Mouse (Mus musculus): ENCODE results near the gene Gm6793.

Gm6793 gene

DNA sequence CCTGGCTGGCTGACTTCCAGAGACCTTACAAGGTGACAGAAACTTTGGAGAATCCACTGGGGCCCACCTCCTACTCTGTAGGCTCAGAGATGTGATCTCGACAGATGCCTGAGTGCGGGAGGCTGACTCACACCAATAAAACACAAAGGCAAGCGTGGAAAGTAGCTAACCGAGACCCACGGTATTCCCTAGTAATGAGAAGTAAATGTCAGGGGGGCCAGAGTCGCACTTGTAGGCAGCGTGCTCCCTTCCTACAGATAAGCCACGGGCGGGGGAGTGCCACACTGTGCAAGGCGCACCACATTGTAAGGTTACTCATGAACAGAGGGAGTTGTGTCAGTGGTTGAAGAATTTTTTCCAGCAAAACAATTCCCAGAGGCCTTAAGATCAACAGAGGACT lies 30.3 kb downstream of the Gm6793 start:
- DNase-seq (ENCODE audit: low read depth, low spot score) = no peak

DNA sequence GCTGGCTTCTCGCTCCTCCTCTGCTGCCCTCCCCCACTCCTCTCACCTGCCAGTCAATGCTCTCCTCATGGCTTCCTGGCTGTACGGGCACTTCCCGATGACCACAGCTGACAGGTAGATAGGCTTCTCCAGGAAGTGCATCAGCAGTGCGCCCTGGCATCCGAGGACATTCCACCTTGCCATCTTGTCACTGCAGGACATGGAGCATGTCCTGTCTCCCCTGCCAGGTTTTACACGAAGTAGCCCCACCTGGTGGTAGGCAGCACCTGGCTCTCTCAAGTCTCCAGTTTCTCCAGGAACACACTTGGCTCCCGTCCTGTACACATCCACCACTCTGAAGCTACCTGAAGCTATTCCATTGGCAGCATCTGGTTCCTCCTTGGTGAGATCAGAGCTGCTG lies 32.7 kb downstream of the Gm6793 start:
- DNase-seq (ENCODE audit: low read depth, low spot score) = no peak

DNA sequence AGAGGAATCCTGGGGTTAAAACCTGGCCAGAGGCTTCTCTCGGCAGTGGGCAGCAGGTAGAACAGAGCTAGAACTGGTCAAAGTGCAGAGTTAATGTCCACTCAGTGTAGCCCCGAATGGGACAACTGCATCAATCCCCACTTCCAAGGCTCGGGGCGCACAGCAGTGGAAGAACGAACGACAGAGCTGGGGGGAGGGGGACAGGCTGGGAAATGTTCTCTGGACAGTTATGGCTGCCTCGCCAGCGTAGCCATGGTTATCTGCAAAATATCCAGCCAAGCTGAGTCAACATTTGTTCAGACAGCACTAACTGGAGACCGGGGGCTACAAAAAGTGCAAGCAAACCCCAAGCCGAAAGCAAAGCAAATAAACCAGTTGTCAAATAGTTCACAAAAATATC lies 36.7 kb downstream of the Gm6793 start:
- no peak for DNase-seq (ENCODE audit: low read depth, low spot score)

DNA sequence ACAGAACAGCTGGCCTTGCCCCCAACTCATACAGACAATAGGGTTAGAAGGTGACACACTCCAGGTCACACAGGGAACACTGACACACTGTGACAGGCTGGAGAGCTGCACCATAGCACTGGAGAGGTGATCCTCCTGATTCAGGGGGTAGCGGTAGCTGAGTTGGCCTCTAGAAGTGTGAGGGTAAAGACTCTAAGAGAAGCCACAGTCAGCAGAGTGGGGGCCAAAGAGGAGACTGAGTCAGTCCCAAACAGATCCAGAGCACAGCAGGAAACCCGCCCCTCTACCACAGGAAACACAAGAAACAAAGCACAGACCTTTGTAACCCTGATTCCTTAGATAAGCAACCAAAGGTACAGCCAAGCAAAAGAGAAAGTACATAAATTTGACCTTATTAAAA lies 38.5 kb downstream of the Gm6793 start:
- no peak for DNase-seq (ENCODE audit: low read depth, low spot score)

DNA sequence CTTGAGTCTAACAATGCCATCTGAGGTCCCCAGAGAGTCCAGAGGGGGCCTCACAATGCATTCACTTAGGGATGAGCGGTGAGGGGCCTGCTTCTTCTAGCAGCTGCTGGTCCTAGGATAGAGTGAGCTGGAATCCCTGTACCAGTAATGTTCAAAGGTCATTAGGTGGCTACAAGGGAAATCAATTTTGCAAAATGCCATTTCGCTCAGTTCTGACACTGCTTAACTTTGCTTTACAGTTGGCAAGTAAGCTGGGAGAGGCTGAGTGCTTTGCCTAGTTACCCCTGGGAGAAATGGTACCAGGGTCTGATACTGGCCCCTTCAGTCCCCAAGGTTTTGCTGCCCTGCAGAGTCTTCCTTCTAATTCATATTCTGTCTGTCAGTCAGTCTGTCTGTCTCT lies 39.1 kb downstream of the Gm6793 start:
- DNase-seq (ENCODE audit: low read depth, low spot score) = no peak

DNA sequence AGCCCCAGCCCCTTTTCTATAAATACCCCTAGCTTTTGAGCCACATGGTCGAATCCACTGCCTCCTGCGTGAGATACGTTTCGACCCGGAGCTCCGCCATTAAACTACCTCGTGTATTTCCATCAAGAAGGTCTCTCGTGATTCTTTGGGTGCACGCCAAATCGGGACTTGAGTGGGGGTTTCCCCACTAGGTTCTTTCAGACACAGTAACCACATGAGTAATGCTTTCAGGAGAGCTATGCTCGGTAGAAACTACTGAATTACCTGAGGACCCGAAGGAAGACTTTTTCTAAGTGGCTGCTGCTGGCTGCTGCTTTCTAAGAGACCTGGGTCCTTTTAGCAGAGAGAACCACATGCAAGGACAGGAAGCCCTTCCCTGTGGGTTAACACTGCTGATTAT lies 40.7 kb downstream of the Gm6793 start:
- no peak for DNase-seq (ENCODE audit: low read depth, low spot score)

DNA sequence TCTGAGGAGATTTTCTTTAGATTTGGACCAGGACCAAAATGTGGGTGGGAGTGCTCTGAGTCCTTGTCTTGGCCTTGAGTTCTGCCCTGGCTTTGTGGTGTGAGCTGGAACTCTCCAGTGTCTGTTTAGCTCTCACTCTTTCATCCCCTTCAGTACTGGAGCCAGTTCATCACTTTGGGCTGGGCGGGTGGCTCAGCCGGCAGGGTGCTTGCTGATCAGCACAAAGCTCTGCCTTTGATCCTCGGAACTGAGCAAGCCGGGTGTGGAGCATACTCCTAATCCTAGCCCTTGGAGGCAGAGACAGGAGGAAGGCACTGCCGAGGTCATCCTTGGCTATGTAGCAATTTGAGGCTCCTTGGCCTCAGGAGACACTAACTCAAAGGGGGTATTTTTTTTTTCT lies 45.8 kb downstream of the Gm6793 start:
- no peak for DNase-seq (ENCODE audit: low read depth, low spot score)

DNA sequence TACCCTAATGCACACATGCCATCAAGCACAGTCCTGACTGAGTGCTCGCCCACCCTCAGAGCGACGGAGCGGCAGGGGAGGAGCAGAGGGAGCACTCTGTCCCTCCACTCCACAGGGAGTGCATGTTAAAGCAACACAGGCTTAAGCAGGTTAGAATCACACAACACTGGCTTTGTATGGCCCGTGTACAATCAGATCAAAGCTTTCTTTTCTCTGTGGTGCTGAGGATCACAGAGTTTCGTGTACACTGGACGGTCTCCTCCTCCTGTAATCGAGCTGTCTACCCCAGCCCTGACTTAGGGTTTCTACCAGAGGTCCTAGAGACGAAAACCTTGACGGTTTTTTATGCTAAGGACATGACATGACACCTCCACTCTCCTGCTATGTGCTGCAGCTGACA lies 46.3 kb downstream of the Gm6793 start:
- DNase-seq (ENCODE audit: low read depth, low spot score) = no peak

DNA sequence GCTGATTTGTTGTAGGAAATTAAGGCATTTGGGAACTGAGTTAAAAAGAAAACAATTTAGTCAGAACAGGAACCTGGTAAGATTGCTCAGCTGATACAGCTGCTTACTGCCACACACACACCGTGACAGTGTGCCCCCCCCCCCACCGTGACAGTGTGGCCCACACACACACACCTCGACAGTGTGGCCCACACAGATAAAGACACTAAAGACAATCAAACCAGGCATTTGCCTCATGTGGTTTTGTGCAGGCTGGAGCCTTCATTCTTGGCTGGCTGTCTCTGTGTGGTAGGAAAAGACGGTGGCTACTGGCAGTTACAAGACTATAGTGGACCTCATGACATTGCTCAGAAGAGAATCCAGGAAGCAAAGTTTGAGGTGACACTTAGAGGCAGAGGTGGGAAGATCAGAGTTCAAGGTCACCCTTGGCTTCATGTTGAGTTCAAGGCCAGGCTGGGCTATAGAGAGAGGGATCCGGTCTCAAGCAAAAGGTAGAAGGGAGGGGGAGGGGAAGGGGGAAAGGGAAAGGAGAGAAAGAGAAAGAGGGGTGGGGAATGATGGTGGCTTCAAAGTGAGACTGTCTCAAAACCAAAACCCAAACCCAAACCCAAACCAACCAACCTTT lies 47.5 kb downstream of the Gm6793 start:
- DNase-seq (ENCODE audit: low read depth, low spot score) = no peak

DNA sequence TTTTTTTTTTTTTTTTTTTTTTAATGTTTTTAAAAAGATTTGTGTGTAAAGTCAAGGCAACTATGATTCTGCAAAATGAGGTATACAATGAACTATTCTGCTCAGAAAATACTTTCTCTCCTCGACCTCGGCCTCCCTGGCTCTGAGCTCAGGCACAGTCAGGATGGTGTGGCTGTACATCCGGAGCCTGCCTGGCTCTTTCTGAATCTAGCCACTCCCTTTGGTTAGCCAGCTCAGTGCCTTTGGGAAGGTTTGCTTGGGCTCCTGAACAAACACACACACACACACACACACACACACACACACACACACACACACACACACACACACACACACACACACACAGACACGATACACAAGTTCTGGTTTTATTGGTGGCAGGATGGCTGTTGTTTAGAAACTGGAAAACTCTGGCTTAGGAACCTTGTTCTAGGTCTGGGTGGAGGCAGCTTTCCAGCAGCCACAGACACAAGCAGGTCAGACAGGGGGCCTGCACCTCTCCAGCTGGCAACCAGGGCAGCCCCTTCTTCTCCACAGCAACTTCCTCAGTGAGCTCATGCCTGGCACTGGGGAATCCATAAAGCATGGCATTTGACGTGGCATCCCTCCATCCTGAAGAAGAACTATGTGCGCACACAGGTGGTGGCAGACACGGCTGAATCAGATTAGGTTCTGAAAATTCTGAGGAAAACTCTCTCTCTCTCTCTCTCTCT lies 49.8 kb downstream of the Gm6793 start:
- no peak for DNase-seq (ENCODE audit: low read depth, low spot score)

DNA sequence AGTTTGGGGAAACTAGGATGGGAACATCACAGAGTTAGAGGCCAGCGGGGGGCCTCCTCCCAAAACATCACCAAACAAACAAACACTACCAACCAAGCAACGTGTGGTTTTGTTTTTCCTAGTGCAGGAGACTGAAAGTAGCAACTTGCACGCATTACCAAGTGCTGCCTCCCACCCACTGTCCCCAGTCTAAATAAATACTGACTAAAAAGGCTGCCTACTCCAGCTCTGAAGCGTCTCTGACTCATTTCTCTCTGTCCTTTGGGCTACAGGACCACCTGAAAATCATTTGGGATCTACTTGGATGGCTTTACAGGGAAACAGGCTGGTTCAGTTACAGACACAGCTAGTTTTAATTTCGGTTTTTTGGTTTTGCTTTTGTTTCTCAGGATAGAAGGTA lies 50.5 kb downstream of the Gm6793 start:
- no peak for DNase-seq (ENCODE audit: low read depth, low spot score)

DNA sequence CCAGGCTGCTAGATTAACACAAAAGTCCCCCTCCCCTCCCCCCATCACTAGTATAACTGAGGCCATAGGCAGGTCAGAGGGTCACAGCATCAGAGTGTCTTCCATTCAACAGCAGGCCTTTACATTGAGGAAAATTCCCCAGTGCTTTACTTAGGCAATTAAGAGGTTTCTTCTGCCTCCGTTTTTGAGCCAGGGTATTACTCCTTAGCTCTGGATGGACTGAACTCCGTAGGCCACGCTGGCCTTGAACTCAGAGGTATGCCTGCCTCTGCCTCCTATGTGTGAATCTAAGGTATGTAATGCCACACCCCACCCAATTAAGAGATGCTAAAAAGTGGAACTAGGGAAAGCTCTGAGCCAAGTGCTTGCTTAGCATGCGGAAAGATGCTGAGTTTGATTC lies 51.3 kb downstream of the Gm6793 start:
- no peak for DNase-seq (ENCODE audit: low read depth, low spot score)
